Mouse (Mus musculus) forebrain, embryonic 14.5 days (tissue): ENCODE measurements around the gene Akap10. TPM values are rescaled to one million over a fixed set of nuclear protein-coding genes. Genes with fewer than 3 reads are reported as not detected.
A peak's percentile ranks its signal among the peaks of the same experiment; 100 is the strongest.

Experiments used
- ATAC-seq: fragments of 200-750 bp; cut with Nextera tagmentation; 2 replicates; pipeline ENCODE4 v1.8.0; 2017; ENCODE audit warnings: mild to moderate bottlenecking, moderate library complexity
- DNase-seq: peaks from one replicate; pipeline ENCODE4 v3.0.0-alpha.2; 2015; ENCODE audit warnings: low spot score
- H3K27ac ChIP-seq: fragments of 300-500 bp; sonication (generic); 2 replicates; pipeline ENCODE4 v1.5.1; 2014; ENCODE audit warnings: low read depth, mild to moderate bottlenecking, control low read depth, low read length, moderate library complexity
- H3K27me3 ChIP-seq: fragments of 300-500 bp; sonication (generic); replicated peaks from 2 replicates; pipeline ENCODE4 v1.6.1; 2014; ENCODE audit warnings: low read length, control low read depth, mixed read lengths; ENCODE audit not compliant: control insufficient read depth, insufficient read depth
- H3K36me3 ChIP-seq: fragments of 300-500 bp; sonication (generic); 2 replicates; pipeline ENCODE4 v1.6.1; 2014; ENCODE audit warnings: low read length, control low read depth; ENCODE audit not compliant: control insufficient read depth, insufficient read depth
- H3K4me1 ChIP-seq: fragments of 300-500 bp; sonication (generic); 2 replicates; pipeline ENCODE4 v1.6.1; 2014; ENCODE audit warnings: antibody characterized with exemption, low read length, control low read depth; ENCODE audit not compliant: control insufficient read depth, insufficient read depth
- H3K4me2 ChIP-seq: fragments of 300-500 bp; sonication (generic); 2 replicates; pipeline ENCODE4 v1.6.1; 2014; ENCODE audit warnings: mild to moderate bottlenecking, control low read depth, low read length
- H3K4me3 ChIP-seq: fragments of 300-500 bp; sonication (generic); 2 replicates; pipeline ENCODE4 v1.5.1; 2014; ENCODE audit warnings: low read depth, low read length, control low read depth
- H3K9ac ChIP-seq: fragments of 300-500 bp; sonication (generic); 2 replicates; pipeline ENCODE4 v1.6.1; 2014; ENCODE audit warnings: mild to moderate bottlenecking, low read length, control low read depth, moderate library complexity
- H3K9me3 ChIP-seq: fragments of 300-500 bp; sonication (generic); replicated peaks from 2 replicates; pipeline ENCODE4 v1.6.1; 2016; ENCODE audit warnings: low read length, control low read depth, mixed read lengths; ENCODE audit not compliant: control insufficient read depth
- WGBS: fragments of 180-500 bp; shearing (Covaris S2); extraction: QIAGEN DNeasy Blood & Tissue Kit; methylation state at CpG from one replicate; pipeline ENCODE4 v1.1.7; 2014; 5-methylcytosine and 5-hydroxymethylcytosine counted together
- polyA plus RNA-seq: library from polyadenylated mRNA; unstranded; fragments of >200 nt; fragmentation: Nextera tagmentation; extraction: Ambion mirVana; gene quantifications from 2 replicates; pipeline ENCODE4 v1.2.1, GENCODE M21; 2014

Akap10 gene
- polyA plus RNA-seq: 8.9 and 10.8 TPM in 2 replicates

- ATAC-seq: peak; percentile 97
- Histone ChIP-seq H3K4me1 (peaks cover 7% of the 10 kb centered on the region; the same call in 1 of the 2 replicates), H3K9ac (peak within 1 kb of the TSS; percentile 93), H3K27me3 (no peaks in the 10 kb centered on the region), H3K4me3 (peak within 1 kb of the TSS; percentile 95), H3K27ac (peak within 1 kb of the TSS; percentile 82), H3K9me3 (no peaks in the 10 kb centered on the region), H3K36me3 (no peaks in the 10 kb centered on the region), H3K4me2 (peak within 1 kb of the TSS; percentile 54)
- 0% methylated on average over 35 of the region's 43 CpGs for WGBS
- peak; percentile 98 for DNase-seq
Measured at GRCm38 (mm10) chr11:61930098-61930517, at the start of gene Akap10. Gene Akap10 (minus strand): TSS chr11:61930252.

- no peak for DNase-seq
- Histone ChIP-seq H3K27ac (no peak overlapping the region), H3K27me3 (no peaks in the 10 kb centered on the region), H3K4me3 (no peak overlapping the region), H3K9me3 (no peaks in the 10 kb centered on the region), H3K4me1 (no peaks in the 10 kb centered on the region), H3K4me2 (no peak overlapping the region), H3K9ac (no peak overlapping the region), H3K36me3 (no peaks in the 10 kb centered on the region)
- ATAC-seq: no peak
- WGBS: 71% methylated on average over 1 of the region's 1 CpGs
Measured at GRCm38 (mm10) chr11:61975783-61976182, 45.7 kb upstream of the Akap10 start.

GRCm38 (mm10) chr11:61974106-61974707 lies 44.2 kb upstream of the Akap10 start:
- DNase-seq: no peak
- 62% methylated on average over 13 of the region's 13 CpGs for WGBS
- H3K27ac ChIP-seq: no peak overlapping the region
- no peak overlapping the region for H3K4me2 ChIP-seq
- H3K4me1 ChIP-seq: no peaks in the 10 kb centered on the region
- H3K9ac ChIP-seq: no peak overlapping the region
- H3K4me3 ChIP-seq: no peak overlapping the region
- ATAC-seq: no peak
- H3K36me3 ChIP-seq: no peaks in the 10 kb centered on the region
- no peaks in the 10 kb centered on the region for H3K9me3 ChIP-seq
- no peaks in the 10 kb centered on the region for H3K27me3 ChIP-seq

- H3K4me2 ChIP-seq: no peak overlapping the region
- no peak for DNase-seq
- no peak overlapping the region for H3K27ac ChIP-seq
- no peaks in the 10 kb centered on the region for H3K36me3 ChIP-seq
- no peak for ATAC-seq
- 57% methylated on average over 7 of the region's 7 CpGs for WGBS
- no peaks in the 10 kb centered on the region for H3K4me1 ChIP-seq
- no peak overlapping the region for H3K4me3 ChIP-seq
- no peak overlapping the region for H3K9ac ChIP-seq
- no peaks in the 10 kb centered on the region for H3K9me3 ChIP-seq
- H3K27me3 ChIP-seq: no peaks in the 10 kb centered on the region
Measured at GRCm38 (mm10) chr11:61971441-61972221, 41.6 kb upstream of the Akap10 start.

- no peak for DNase-seq
- WGBS: 80% methylated on average over 5 of the region's 5 CpGs
- H3K27ac ChIP-seq: no peak overlapping the region
Measured at GRCm38 (mm10) chr11:61970901-61971300, 40.8 kb upstream of the Akap10 start.

GRCm38 (mm10) chr11:61968875-61969274 lies 38.8 kb upstream of the Akap10 start:
- 100% methylated on average over 2 of the region's 2 CpGs for WGBS
- Histone ChIP-seq H3K4me3 (no peak overlapping the region), H3K27me3 (no peaks in the 10 kb centered on the region), H3K4me2 (no peak overlapping the region), H3K9me3 (no peaks in the 10 kb centered on the region), H3K36me3 (no peaks in the 10 kb centered on the region), H3K4me1 (no peaks in the 10 kb centered on the region), H3K27ac (no peak overlapping the region), H3K9ac (no peak overlapping the region)
- DNase-seq (no peak), ATAC-seq (no peak)

More at GRCm38 (mm10) chr11:61970901-61971300, 40.8 kb upstream of the Akap10 start:
- no peaks in the 10 kb centered on the region for H3K9me3 ChIP-seq
- no peaks in the 10 kb centered on the region for H3K4me1 ChIP-seq
- H3K4me3 ChIP-seq: no peak overlapping the region
- ATAC-seq: no peak
- no peaks in the 10 kb centered on the region for H3K36me3 ChIP-seq
- no peaks in the 10 kb centered on the region for H3K27me3 ChIP-seq
- no peak overlapping the region for H3K4me2 ChIP-seq
- no peak overlapping the region for H3K9ac ChIP-seq

- Histone ChIP-seq H3K27ac (no peak overlapping the region), H3K27me3 (no peaks in the 10 kb centered on the region), H3K9ac (no peak overlapping the region), H3K9me3 (no peaks in the 10 kb centered on the region), H3K4me1 (no peaks in the 10 kb centered on the region), H3K4me2 (no peak overlapping the region), H3K36me3 (no peaks in the 10 kb centered on the region), H3K4me3 (no peak overlapping the region)
- DNase-seq (no peak), ATAC-seq (no peak)
- WGBS: 88% methylated on average over 8 of the region's 8 CpGs
Measured at GRCm38 (mm10) chr11:61967034-61967433, 37.0 kb upstream of the Akap10 start.

- Histone ChIP-seq H3K4me2 (no peak overlapping the region), H3K4me3 (no peak overlapping the region), H3K36me3 (no peaks in the 10 kb centered on the region), H3K27ac (no peak overlapping the region), H3K4me1 (no peaks in the 10 kb centered on the region), H3K9me3 (no peaks in the 10 kb centered on the region), H3K9ac (no peak overlapping the region), H3K27me3 (no peaks in the 10 kb centered on the region)
- WGBS: 92% methylated on average over 5 of the region's 5 CpGs
- DNase-seq: no peak
- no peak for ATAC-seq
Measured at GRCm38 (mm10) chr11:61964611-61965010, 34.6 kb upstream of the Akap10 start.

- Histone ChIP-seq H3K4me3 (no peak overlapping the region), H3K4me1 (no peaks in the 10 kb centered on the region), H3K4me2 (no peak overlapping the region), H3K27ac (no peak overlapping the region), H3K27me3 (0 out of 2 replicates have a peak, but pooled peaks cover 3% of the 10 kb centered on the region), H3K9me3 (no peaks in the 10 kb centered on the region), H3K36me3 (no peaks in the 10 kb centered on the region), H3K9ac (no peak overlapping the region)
- no peak for ATAC-seq
- no peak for DNase-seq
- 79% methylated on average over 3 of the region's 3 CpGs for WGBS
Measured at GRCm38 (mm10) chr11:61963193-61963592, 33.1 kb upstream of the Akap10 start.
